ENCODE assay signal across 9 mouse cellular contexts in the genomic region with DNA sequence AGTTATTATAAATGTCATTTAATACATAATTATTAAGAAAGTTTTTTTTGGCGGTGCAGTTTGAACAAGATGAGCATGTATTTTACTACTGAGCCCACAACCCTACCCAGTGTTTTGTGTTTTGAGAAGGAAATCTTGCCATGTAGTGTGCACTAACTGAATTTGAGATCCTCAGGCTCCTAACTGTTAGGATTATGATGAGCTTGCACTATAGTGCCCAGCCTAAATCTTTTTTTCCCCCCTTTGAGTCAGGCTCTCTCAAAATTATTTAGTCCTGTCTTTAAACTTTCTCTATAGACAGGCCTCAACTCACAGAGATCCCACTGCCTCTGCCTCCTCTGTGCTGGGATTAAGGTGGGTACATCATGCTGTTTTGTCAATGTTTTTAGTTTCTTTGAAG. TPM values are rescaled to one million over a fixed set of nuclear protein-coding genes. Genes with fewer than 3 reads are reported as not detected.
DNase-seq lines count a peak whose midpoint lies in the region; ATAC-seq and TF ChIP-seq lines count a peak whose summit lies in the region.
"Had no signal": no experiment of that assay in that cellular context is flagged by ENCODE, and none has a peak within 500 bp of the region (broad histone marks: within the 10 kb centered on the region; RNA-seq: fewer than 3 reads in every experiment).

No protein-coding gene starts in this region.

- peak overlapping the region; percentile 80; the same call in 1 of the 2 replicates for H3K4me3 ChIP-seq in lung, embryonic 14.5 days (ENCODE audit: low read depth, low read length)
- no peak overlapping the region for H3K4me3 ChIP-seq in lung, adult 2 months (replicated peaks; ENCODE audit: extremely low read depth, low read depth, low read length)
- H3K4me3 ChIP-seq in embryonic facial prominence, embryonic 14.5 days (ENCODE audit: low read depth, low read length), result peak overlapping the region; percentile 70
- H3K4me3 ChIP-seq in hindbrain, embryonic 14.5 days (replicated peaks; ENCODE audit: low read length), result no peak overlapping the region
- peak overlapping the region; percentile 88 for H3K4me3 ChIP-seq in macrophage (ENCODE audit: inconsistent target)
- no peak overlapping the region for H3K4me3 ChIP-seq in cerebellum, adult 2 months (replicated peaks; ENCODE audit: insufficient read depth, low read depth, low read length)

- no peaks in the 10 kb centered on the region for H3K36me3 ChIP-seq in lung, embryonic 14.5 days (ENCODE audit: insufficient read depth)
- H3K36me3 ChIP-seq in embryonic facial prominence, embryonic 14.5 days (ENCODE audit: control insufficient read depth, insufficient read depth, low read length), result no peaks in the 10 kb centered on the region
- H3K36me3 ChIP-seq in hindbrain, embryonic 14.5 days (replicated peaks; ENCODE audit: control insufficient read depth, insufficient read depth), result no peaks in the 10 kb centered on the region
- H3K36me3 ChIP-seq in macrophage (ENCODE audit: inconsistent target), result no peaks in the 10 kb centered on the region

- WGBS in lung, embryonic 14.5 days, result 87% methylated on average over 1 of the region's 1 CpGs
- 83% methylated on average over 1 of the region's 1 CpGs for WGBS in lung, adult 2 months
- 88% methylated on average over 1 of the region's 1 CpGs for WGBS in embryonic facial prominence, embryonic 14.5 days
- WGBS in hindbrain, embryonic 14.5 days, result 93% methylated on average over 1 of the region's 1 CpGs
- WGBS in macrophage (ENCODE audit: missing documents), result no CpG with 5 or more reads among the region's 1 CpGs
- WGBS in cerebellum, adult 2 months, result 96% methylated on average over 1 of the region's 1 CpGs

- no peak overlapping the region; the same call in 1 of the 2 replicates for H3K27ac ChIP-seq in lung, embryonic 14.5 days (ENCODE audit: low read depth)
- H3K27ac ChIP-seq in embryonic facial prominence, embryonic 14.5 days (replicated peaks; ENCODE audit: low read depth, low read length), result no peak overlapping the region
- H3K27ac ChIP-seq in hindbrain, embryonic 14.5 days, result no peak overlapping the region
- H3K27ac ChIP-seq in macrophage, result peak overlapping the region; percentile 81
- no peak overlapping the region for H3K27ac ChIP-seq in cerebellum, adult 2 months (ENCODE audit: insufficient read depth, low read length)

- ATAC-seq in lung, embryonic 14.5 days (ENCODE audit: insufficient read depth), result no peak
- ATAC-seq in embryonic facial prominence, embryonic 14.5 days (ENCODE audit: low read depth), result no peak
- no peak for ATAC-seq in hindbrain, embryonic 14.5 days (ENCODE audit: low FRiP score)

- H3K27me3 ChIP-seq in lung, embryonic 14.5 days (ENCODE audit: insufficient read depth, low read length), result no peaks in the 10 kb centered on the region
- no peaks in the 10 kb centered on the region for H3K27me3 ChIP-seq in embryonic facial prominence, embryonic 14.5 days (replicated peaks; ENCODE audit: control insufficient read depth, insufficient read depth, low read length)
- H3K27me3 ChIP-seq in hindbrain, embryonic 14.5 days (ENCODE audit: control insufficient read depth, insufficient read depth, low read length), result no peaks in the 10 kb centered on the region
- H3K27me3 ChIP-seq in cerebellum, adult 2 months (ENCODE audit: control insufficient read depth, insufficient read depth, low read length), result no peaks in the 10 kb centered on the region

- DNase-seq in lung, embryonic 14.5 days, result no peak
- DNase-seq in lung, adult 2 months, result no peak
- DNase-seq in embryonic facial prominence, embryonic 14.5 days (ENCODE audit: low spot score), result no peak
- DNase-seq in hindbrain, embryonic 14.5 days (ENCODE audit: low spot score), result no peak
- DNase-seq in cerebellum, adult 2 months, result no peak
- DNase-seq in adrenal gland, postnatal 14 days, result no peak
- DNase-seq in gastrocnemius, adult 18-20 months (ENCODE audit: low spot score), result no peak
- DNase-seq: gastrocnemius, postnatal 25 days had no signal

- peaks cover 64% of the 10 kb centered on the region for H3K79me2 ChIP-seq in macrophage (ENCODE audit: inconsistent target)

- TF ChIP-seq POLR2A in lung, adult 2 months (IDR thresholded peaks at IDR 0.05; ENCODE audit: borderline replicate concordance, extremely low read depth, low read depth, low read length), result no peak
- TF ChIP-seq POLR2A in cerebellum, adult 2 months (IDR thresholded peaks at IDR 0.05; ENCODE audit: borderline replicate concordance, insufficient read depth, low read length), result no peak

- no peaks in the 10 kb centered on the region for H3K9me3 ChIP-seq in lung, embryonic 14.5 days (ENCODE audit: low read depth, low read length)
- H3K9me3 ChIP-seq in embryonic facial prominence, embryonic 14.5 days (ENCODE audit: control insufficient read depth, low read length), result no peaks in the 10 kb centered on the region
- H3K9me3 ChIP-seq in hindbrain, embryonic 14.5 days (ENCODE audit: control insufficient read depth, low read length), result no peaks in the 10 kb centered on the region

- H3K4me1 ChIP-seq in lung, embryonic 14.5 days (ENCODE audit: insufficient read depth), result 0 out of 2 replicates have a peak, but pooled peaks cover 6% of the 10 kb centered on the region
- peaks cover 11% of the 10 kb centered on the region for H3K4me1 ChIP-seq in lung, adult 2 months (ENCODE audit: control insufficient read depth, insufficient read depth, low read length)
- peaks cover 3% of the 10 kb centered on the region; the same call in 1 of the 2 replicates for H3K4me1 ChIP-seq in embryonic facial prominence, embryonic 14.5 days (ENCODE audit: control insufficient read depth, insufficient read depth, low read length)
- H3K4me1 ChIP-seq in hindbrain, embryonic 14.5 days (replicated peaks; ENCODE audit: control insufficient read depth, insufficient read depth, low read length), result peaks cover 7% of the 10 kb centered on the region
- H3K4me1 ChIP-seq in cerebellum, adult 2 months (ENCODE audit: control insufficient read depth, insufficient read depth, low read length), result no peaks in the 10 kb centered on the region; the same call in 1 of the 2 replicates

- H3K9ac ChIP-seq in lung, embryonic 14.5 days, result no peak overlapping the region
- H3K9ac ChIP-seq in embryonic facial prominence, embryonic 14.5 days (ENCODE audit: low read depth, low read length), result no peak overlapping the region
- H3K9ac ChIP-seq in hindbrain, embryonic 14.5 days, result no peak overlapping the region

- no peak for TF ChIP-seq CTCF in lung, embryonic 14.5 days (IDR thresholded peaks at IDR 0.05; ENCODE audit: low read depth)
- TF ChIP-seq CTCF in lung, adult 2 months (IDR thresholded peaks at IDR 0.05; ENCODE audit: insufficient read depth, low read length), result no peak
- TF ChIP-seq CTCF in cerebellum, adult 2 months (IDR thresholded peaks at IDR 0.05; ENCODE audit: borderline replicate concordance, insufficient read depth, low read depth, low read length), result no peak

- peak overlapping the region; percentile 73 for H3K4me2 ChIP-seq in lung, embryonic 14.5 days
- H3K4me2 ChIP-seq in embryonic facial prominence, embryonic 14.5 days (ENCODE audit: low read depth, low read length), result peak overlapping the region; percentile 89
- peak overlapping the region; percentile 77 for H3K4me2 ChIP-seq in hindbrain, embryonic 14.5 days (replicated peaks)

RNA-seq across cellular contexts. Expression of a gene that starts 1.4 kb away (rescaled TPM):
- 104 and 109 TPM in 2 replicates for polyA plus RNA-seq in lung, embryonic 14.5 days (2014; fragmentation: Nextera tagmentation; extraction: Ambion mirVana)
- polyA plus RNA-seq in lung, adult 2 months (2012; rRNA removed), result 21.3 and 32.1 TPM in 2 replicates
- 97.6 and 107 TPM in 2 replicates for polyA plus RNA-seq in embryonic facial prominence, embryonic 14.5 days (2014; fragmentation: Nextera tagmentation; extraction: Ambion mirVana)
- polyA plus RNA-seq in hindbrain, embryonic 14.5 days (2014; fragmentation: Nextera tagmentation; extraction: Ambion mirVana), result 102 and 115 TPM in 2 replicates
- 10 to 100 TPM in 20 of 26 experiments, 1 to 10 TPM in 6; 4.2 to 71.2 (median 34.7) TPM for total RNA-seq in macrophage (2018; cell fraction: chromatin; rRNA removed)
- total RNA-seq in macrophage (2018; cell fraction: cytosol; rRNA removed), result 100 to 1,000 TPM; 118 to 323 (median 211) TPM
- 100 to 1,000 TPM in 6 of 26 experiments, 10 to 100 TPM in 20; 22.3 to 134 (median 71.1) TPM for total RNA-seq in macrophage (2018; cell fraction: nucleus; rRNA removed)
- polyA plus RNA-seq in macrophage (2018), result 195 to 303 TPM (median 234 TPM) in 3 replicates
- 127 and 135 TPM in 2 replicates for polyA plus RNA-seq in cerebellum, adult 2 months (2012; rRNA removed)
- total RNA-seq in adrenal gland, postnatal 14 days (2021), result 93.2 and 99.1 TPM in 2 replicates
- 10 to 100 TPM; 37.6 to 46.7 TPM for total RNA-seq in gastrocnemius, adult 18-20 months (2021)

RNA-seq across cellular contexts. Expression of a gene that starts 8.4 kb away (rescaled TPM):
- 93.7 and 102 TPM in 2 replicates for polyA plus RNA-seq in lung, embryonic 14.5 days (2014; fragmentation: Nextera tagmentation; extraction: Ambion mirVana)
- 4.4 and 5.2 TPM in 2 replicates for polyA plus RNA-seq in lung, adult 2 months (2012; rRNA removed)
- polyA plus RNA-seq in embryonic facial prominence, embryonic 14.5 days (2014; fragmentation: Nextera tagmentation; extraction: Ambion mirVana), result 46.3 and 56.8 TPM in 2 replicates
- polyA plus RNA-seq in hindbrain, embryonic 14.5 days (2014; fragmentation: Nextera tagmentation; extraction: Ambion mirVana), result 56.4 and 58.0 TPM in 2 replicates
- 10 to 100 TPM in 13 of 26 experiments, 1 to 10 TPM in 10, under 1 TPM in 1, not detected in 2; 0.58 to 29.1 (median 10.7) TPM for total RNA-seq in macrophage (2018; cell fraction: chromatin; rRNA removed)
- 10 to 100 TPM in 19 of 26 experiments, 1 to 10 TPM in 7; 6.2 to 19.1 (median 11.3) TPM for total RNA-seq in macrophage (2018; cell fraction: cytosol; rRNA removed)
- 10 to 100 TPM in 11 of 26 experiments, 1 to 10 TPM in 15; 1.4 to 32.4 (median 9.0) TPM for total RNA-seq in macrophage (2018; cell fraction: nucleus; rRNA removed)
- 6.3 to 20.4 TPM (median 15.6 TPM) in 3 replicates for polyA plus RNA-seq in macrophage (2018)
- polyA plus RNA-seq in cerebellum, adult 2 months (2012; rRNA removed), result 33.0 and 36.9 TPM in 2 replicates
- 7.2 and 11.0 TPM in 2 replicates for total RNA-seq in adrenal gland, postnatal 14 days (2021)
- total RNA-seq in gastrocnemius, adult 18-20 months (2021), result 1 to 10 TPM; 2.5 to 2.9 TPM

RNA-seq across cellular contexts. Expression of a gene that starts 47.9 kb away (rescaled TPM):
- 13.1 and 15.1 TPM in 2 replicates for polyA plus RNA-seq in lung, embryonic 14.5 days (2014; fragmentation: Nextera tagmentation; extraction: Ambion mirVana)
- polyA plus RNA-seq in lung, adult 2 months (2012; rRNA removed), result 60.6 and 60.9 TPM in 2 replicates
- polyA plus RNA-seq in embryonic facial prominence, embryonic 14.5 days (2014; fragmentation: Nextera tagmentation; extraction: Ambion mirVana), result 11.5 and 16.1 TPM in 2 replicates
- 24.1 and 27.2 TPM in 2 replicates for polyA plus RNA-seq in hindbrain, embryonic 14.5 days (2014; fragmentation: Nextera tagmentation; extraction: Ambion mirVana)
- total RNA-seq in macrophage (2018; cell fraction: chromatin; rRNA removed), result 1,000 to 10,000 TPM in 1 of 26 experiments, 100 to 1,000 TPM in 25; 236 to 1,071 (median 603) TPM
- 100 to 1,000 TPM in 3 of 26 experiments, 10 to 100 TPM in 23; 52.7 to 124 (median 75.9) TPM for total RNA-seq in macrophage (2018; cell fraction: cytosol; rRNA removed)
- 100 to 1,000 TPM; 163 to 452 (median 320) TPM for total RNA-seq in macrophage (2018; cell fraction: nucleus; rRNA removed)
- 53.4 to 137 TPM (median 97.8 TPM) in 3 replicates for polyA plus RNA-seq in macrophage (2018)
- polyA plus RNA-seq in cerebellum, adult 2 months (2012; rRNA removed), result 85.9 and 86.1 TPM in 2 replicates
- total RNA-seq in adrenal gland, postnatal 14 days (2021), result 33.6 and 38.7 TPM in 2 replicates
- 10 to 100 TPM; 13.9 to 14.4 TPM for total RNA-seq in gastrocnemius, adult 18-20 months (2021)

Comparison
In these comparisons a context has a peak if more than half of its experiments do, and no peak if none do; other contexts are left out.
1. H3K4me3 ChIP-seq: peak in lung, embryonic 14.5 days (single experiment), embryonic facial prominence, embryonic 14.5 days (single experiment) and macrophage (single experiment); none in lung, adult 2 months (single experiment), hindbrain, embryonic 14.5 days (single experiment) and cerebellum, adult 2 months (single experiment).
2. Peak in every context shown above with its lines, with median percentiles within 50 percentile points of each other: H3K4me2 ChIP-seq.